Mouse (Mus musculus): ENCODE measurements around the gene Rbbp4. TPM values are rescaled to one million over a fixed set of nuclear protein-coding genes. Genes with fewer than 3 reads are reported as not detected.

The Rbbp4 gene
- 178 and 215 TPM in 2 replicates for polyA plus RNA-seq (2011; ENCODE audit: insufficient read depth, insufficient read length, low replicate concordance, missing spikeins)

- TF ChIP-seq POLR2A (IDR thresholded peaks at IDR 0.05; ENCODE audit: borderline replicate concordance, control insufficient read depth, low read depth, low read length), result peak; percentile 63
- TF ChIP-seq CTCF (IDR thresholded peaks at IDR 0.05; ENCODE audit: control insufficient read depth, insufficient read depth, low read length), result no peak
- peak within 1 kb of the TSS; percentile 99 for H3K4me3 ChIP-seq (replicated peaks; ENCODE audit: control insufficient read depth, low read depth, low read length)
- H3K4me1 ChIP-seq (ENCODE audit: control insufficient read depth, insufficient read depth, low read length), result peaks cover 3% of the 10 kb centered on the region
- WGBS, result under 1% methylated on average over 73 of the region's 73 CpGs
- H3K27ac ChIP-seq (ENCODE audit: control insufficient read depth, insufficient read depth, low read depth, low read length, poor library complexity), result peak within 1 kb of the TSS; percentile 95
These were observed at the start of gene Rbbp4, which contains the start of gene Zbtb8os for GRCm38 (mm10) chr4:129335216-129336074. TSS of gene Rbbp4 (minus strand) at chr4:129335370. TSS of gene Zbtb8os (plus strand) at chr4:129335695.

DNA sequence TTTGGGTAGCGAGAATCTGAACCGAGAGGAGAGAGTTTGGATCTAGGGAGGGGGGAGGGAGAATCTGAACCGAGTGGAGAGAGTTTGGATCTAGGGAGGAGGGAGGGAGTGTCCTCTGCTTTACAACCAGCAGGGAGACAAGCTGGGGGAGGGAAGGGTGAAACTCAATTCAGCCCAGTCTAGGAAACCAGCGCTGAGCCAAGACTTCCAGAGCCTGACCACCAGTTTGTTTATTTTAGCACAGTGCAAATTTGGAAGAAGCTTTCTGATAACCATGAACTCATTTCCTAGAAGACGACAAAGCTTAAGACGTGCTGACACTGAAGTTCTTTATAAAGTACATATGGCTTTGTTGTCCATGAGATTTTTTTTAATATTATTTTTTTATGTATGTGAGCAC is 49.3 kb upstream of the Rbbp4 start:
- no peak for TF ChIP-seq CTCF (IDR thresholded peaks at IDR 0.05; ENCODE audit: control insufficient read depth, insufficient read depth, low read length)
- TF ChIP-seq POLR2A (IDR thresholded peaks at IDR 0.05; ENCODE audit: borderline replicate concordance, control insufficient read depth, low read depth, low read length), result no peak
- no peak overlapping the region for H3K4me3 ChIP-seq (replicated peaks; ENCODE audit: control insufficient read depth, low read depth, low read length)
- no peaks in the 10 kb centered on the region; the same call in 1 of the 2 replicates for H3K4me1 ChIP-seq (ENCODE audit: control insufficient read depth, insufficient read depth, low read length)
- H3K27ac ChIP-seq (ENCODE audit: control insufficient read depth, insufficient read depth, low read depth, low read length, poor library complexity), result no peak overlapping the region
- WGBS, result 67% methylated on average over 6 of the region's 6 CpGs

- no peak overlapping the region for H3K4me3 ChIP-seq (replicated peaks; ENCODE audit: control insufficient read depth, low read depth, low read length)
- H3K4me1 ChIP-seq (ENCODE audit: control insufficient read depth, insufficient read depth, low read length), result no peaks in the 10 kb centered on the region; the same call in 1 of the 2 replicates
- no peak for TF ChIP-seq POLR2A (IDR thresholded peaks at IDR 0.05; ENCODE audit: borderline replicate concordance, control insufficient read depth, low read depth, low read length)
- no peak for TF ChIP-seq CTCF (IDR thresholded peaks at IDR 0.05; ENCODE audit: control insufficient read depth, insufficient read depth, low read length)
- WGBS, result 88% methylated on average over 3 of the region's 3 CpGs
- no peak overlapping the region for H3K27ac ChIP-seq (ENCODE audit: control insufficient read depth, insufficient read depth, low read depth, low read length, poor library complexity)
These were observed 48.4 kb upstream of the Rbbp4 start for GRCm38 (mm10) chr4:129383586-129383985.

GRCm38 (mm10) chr4:129382488-129382887 is 47.3 kb upstream of the Rbbp4 start:
- TF ChIP-seq POLR2A (IDR thresholded peaks at IDR 0.05; ENCODE audit: borderline replicate concordance, control insufficient read depth, low read depth, low read length) (no peak), CTCF (IDR thresholded peaks at IDR 0.05; ENCODE audit: control insufficient read depth, insufficient read depth, low read length) (no peak)
- Histone ChIP-seq H3K27ac (ENCODE audit: control insufficient read depth, insufficient read depth, low read depth, low read length, poor library complexity) (no peak overlapping the region), H3K4me1 (ENCODE audit: control insufficient read depth, insufficient read depth, low read length) (no peaks in the 10 kb centered on the region; the same call in 1 of the 2 replicates), H3K4me3 (replicated peaks; ENCODE audit: control insufficient read depth, low read depth, low read length) (no peak overlapping the region)
- 91% methylated on average over 2 of the region's 2 CpGs for WGBS

DNA sequence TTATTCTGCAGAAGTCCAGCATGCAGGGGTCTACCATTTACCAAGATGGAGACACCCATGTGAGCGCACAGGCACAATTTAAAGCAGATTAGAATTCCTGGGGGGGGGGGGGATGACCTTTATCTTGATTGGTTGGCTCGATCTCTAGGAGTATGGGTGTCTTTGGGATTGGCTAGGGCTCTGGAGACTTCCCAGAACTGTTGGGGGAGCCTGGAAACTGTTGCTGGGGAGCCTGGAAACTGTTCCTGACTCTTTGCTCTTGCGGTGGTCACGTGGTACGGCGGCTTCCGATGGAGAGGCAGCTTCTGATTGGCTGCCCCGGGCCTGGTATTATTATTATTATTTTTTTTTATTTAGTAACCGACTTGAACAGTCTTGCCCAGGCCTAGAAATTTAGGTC is 46.9 kb upstream of the Rbbp4 start:
- Histone ChIP-seq H3K27ac (ENCODE audit: control insufficient read depth, insufficient read depth, low read depth, low read length, poor library complexity) (no peak overlapping the region), H3K4me3 (replicated peaks; ENCODE audit: control insufficient read depth, low read depth, low read length) (no peak overlapping the region), H3K4me1 (ENCODE audit: control insufficient read depth, insufficient read depth, low read length) (no peaks in the 10 kb centered on the region; the same call in 1 of the 2 replicates)
- TF ChIP-seq POLR2A (IDR thresholded peaks at IDR 0.05; ENCODE audit: borderline replicate concordance, control insufficient read depth, low read depth, low read length), result no peak
- TF ChIP-seq CTCF (IDR thresholded peaks at IDR 0.05; ENCODE audit: control insufficient read depth, insufficient read depth, low read length), result no peak
- WGBS, result 86% methylated on average over 9 of the region's 9 CpGs

- WGBS, result 81% methylated on average over 8 of the region's 8 CpGs
- no peaks in the 10 kb centered on the region; the same call in 1 of the 2 replicates for H3K4me1 ChIP-seq (ENCODE audit: control insufficient read depth, insufficient read depth, low read length)
- TF ChIP-seq CTCF (IDR thresholded peaks at IDR 0.05; ENCODE audit: control insufficient read depth, insufficient read depth, low read length) (no peak), POLR2A (IDR thresholded peaks at IDR 0.05; ENCODE audit: borderline replicate concordance, control insufficient read depth, low read depth, low read length) (no peak)
- H3K27ac ChIP-seq (ENCODE audit: control insufficient read depth, insufficient read depth, low read depth, low read length, poor library complexity), result no peak overlapping the region
- no peak overlapping the region for H3K4me3 ChIP-seq (replicated peaks; ENCODE audit: control insufficient read depth, low read depth, low read length)
These were observed 46.0 kb upstream of the Rbbp4 start for GRCm38 (mm10) chr4:129381148-129381547.

- Histone ChIP-seq H3K4me3 (replicated peaks; ENCODE audit: control insufficient read depth, low read depth, low read length) (no peak overlapping the region), H3K4me1 (ENCODE audit: control insufficient read depth, insufficient read depth, low read length) (no peaks in the 10 kb centered on the region), H3K27ac (ENCODE audit: control insufficient read depth, insufficient read depth, low read depth, low read length, poor library complexity) (no peak overlapping the region)
- TF ChIP-seq POLR2A (IDR thresholded peaks at IDR 0.05; ENCODE audit: borderline replicate concordance, control insufficient read depth, low read depth, low read length) (no peak), CTCF (IDR thresholded peaks at IDR 0.05; ENCODE audit: control insufficient read depth, insufficient read depth, low read length) (no peak)
- WGBS, result 44% methylated on average over 3 of the region's 3 CpGs
These were observed 44.6 kb upstream of the Rbbp4 start for GRCm38 (mm10) chr4:129379805-129380204.

DNA sequence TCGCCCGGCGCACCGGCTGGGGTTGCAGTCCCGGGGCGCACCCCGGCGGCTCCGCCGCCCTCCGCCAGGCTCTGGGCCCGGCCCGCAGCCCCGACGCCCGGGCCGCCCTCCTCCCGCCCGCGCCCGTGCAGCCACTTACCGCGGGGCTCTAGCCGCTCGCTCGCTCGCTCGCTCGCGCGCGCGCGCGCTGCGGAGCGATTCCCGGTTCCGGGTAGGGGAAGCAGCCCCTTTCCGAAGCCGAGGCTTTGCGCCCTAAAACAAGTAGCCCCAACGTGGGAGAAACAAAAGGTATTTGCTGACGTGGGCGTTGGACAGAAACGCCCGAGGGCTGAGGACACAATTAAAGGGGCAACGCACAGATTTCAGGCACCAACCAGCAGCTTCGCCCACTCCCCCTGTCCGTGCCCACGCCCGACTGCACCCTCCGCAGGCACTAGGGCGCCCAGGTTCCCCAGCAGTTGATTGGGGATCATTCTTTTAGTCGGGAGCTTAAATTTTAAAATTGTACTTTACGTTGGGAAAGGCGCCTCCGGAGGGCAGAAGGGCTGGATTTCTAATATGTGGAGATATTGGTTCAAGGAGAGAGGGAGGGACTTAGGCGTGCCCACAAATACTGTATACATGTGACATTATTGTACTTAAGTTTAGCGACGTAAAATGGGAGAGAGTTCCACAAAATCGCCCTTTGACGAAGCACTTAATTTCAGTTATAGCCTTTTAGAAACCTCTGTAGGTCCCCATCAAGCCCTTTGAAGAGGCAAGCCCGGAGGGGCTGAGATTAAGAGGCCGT is 42.6 kb upstream of the Rbbp4 start, which contains the start of gene Zbtb8a:
TSS of gene Zbtb8a (minus strand) at position 516 of the 790 bp plus-strand sequence.
- WGBS, result 2% methylated on average over 63 of the region's 65 CpGs
- TF ChIP-seq CTCF (IDR thresholded peaks at IDR 0.05; ENCODE audit: control insufficient read depth, insufficient read depth, low read length) (no peak), POLR2A (IDR thresholded peaks at IDR 0.05; ENCODE audit: borderline replicate concordance, control insufficient read depth, low read depth, low read length) (0 out of 2 replicates have a peak, but pooled peaks have one; percentile 25)
- Histone ChIP-seq H3K4me3 (replicated peaks; ENCODE audit: control insufficient read depth, low read depth, low read length) (peak within 1 kb of the TSS; percentile 93), H3K4me1 (ENCODE audit: control insufficient read depth, insufficient read depth, low read length) (peaks cover 3% of the 10 kb centered on the region), H3K27ac (ENCODE audit: control insufficient read depth, insufficient read depth, low read depth, low read length, poor library complexity) (peak within 1 kb of the TSS; percentile 58)

All from bone marrow, adult 2 months (tissue).